ENCODE assay signal across 21 mouse cellular contexts in the genomic region with DNA sequence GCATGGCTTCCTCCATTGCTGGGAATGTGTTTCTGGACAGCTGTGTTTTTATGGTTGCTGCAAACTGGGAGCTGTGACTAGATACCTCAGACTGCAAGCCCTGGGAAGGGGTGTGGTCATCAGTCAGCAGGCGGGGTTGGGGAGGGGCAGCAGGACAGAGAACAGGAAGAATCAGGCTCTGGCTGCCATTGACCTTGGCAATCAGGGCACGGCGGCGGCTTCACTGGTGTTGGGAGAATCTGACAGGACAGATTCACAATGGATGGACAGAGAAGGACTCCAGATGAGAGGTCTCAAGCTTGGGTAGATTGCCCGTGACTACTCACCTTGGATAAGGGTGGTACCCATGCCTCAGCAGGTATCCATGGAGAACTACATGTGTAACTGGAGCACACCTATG.
DNase-seq lines count a peak whose midpoint lies in the region; ATAC-seq and TF ChIP-seq lines count a peak whose summit lies in the region.
"Had no signal": no experiment of that assay in that cellular context is flagged by ENCODE, and none has a peak within 500 bp of the region (broad histone marks: within the 10 kb centered on the region; RNA-seq: fewer than 3 reads in every experiment).

No protein-coding gene starts in this region.

- ATAC-seq in hindbrain, embryonic 13.5 days (ENCODE audit: low FRiP score), result no peak; the same call in 1 of the 2 replicates
- no peak for ATAC-seq in hindbrain, embryonic 16.5 days
- ATAC-seq in midbrain, embryonic 13.5 days, result 0 out of 2 replicates have a peak, but pooled peaks have one; percentile 19
- no peak for ATAC-seq in midbrain, embryonic 14.5 days (ENCODE audit: low FRiP score, low TSS enrichment)
- ATAC-seq: forebrain, embryonic 15.5 days; intestine, embryonic 16.5 days; Patski had no signal

- TF ChIP-seq EP300 in ES-Bruce4 (IDR thresholded peaks at IDR 0.05; ENCODE audit: insufficient read depth, low read depth, low read length), result peak; percentile 60; the same call in 1 of the 2 replicates

- peak overlapping the region; percentile 70 for H3K27ac ChIP-seq in hindbrain, embryonic 13.5 days
- no peak overlapping the region for H3K27ac ChIP-seq in hindbrain, embryonic 16.5 days (ENCODE audit: low read depth, low read length)
- no peak overlapping the region for H3K27ac ChIP-seq in midbrain, embryonic 13.5 days
- no peak overlapping the region for H3K27ac ChIP-seq in midbrain, embryonic 14.5 days (replicated peaks; ENCODE audit: low read depth, low read length)
- no peak overlapping the region for H3K27ac ChIP-seq in ES-Bruce4 (ENCODE audit: insufficient read depth, low read length)
- H3K27ac ChIP-seq: embryonic facial prominence, embryonic 12.5 days; forebrain, embryonic 15.5 days; heart, embryonic 15.5 days had no signal

- no peaks in the 10 kb centered on the region for H3K36me3 ChIP-seq in hindbrain, embryonic 13.5 days
- no peaks in the 10 kb centered on the region for H3K36me3 ChIP-seq in hindbrain, embryonic 16.5 days (ENCODE audit: control insufficient read depth, insufficient read depth, low read length)
- H3K36me3 ChIP-seq in midbrain, embryonic 13.5 days, result no peaks in the 10 kb centered on the region
- H3K36me3 ChIP-seq in midbrain, embryonic 14.5 days (ENCODE audit: control insufficient read depth, insufficient read depth, low read length), result no peaks in the 10 kb centered on the region
- H3K36me3 ChIP-seq in ES-Bruce4 (ENCODE audit: control insufficient read depth, insufficient read depth, low read length, poor library complexity, severe bottlenecking), result no peaks in the 10 kb centered on the region
- H3K36me3 ChIP-seq: embryonic facial prominence, embryonic 12.5 days; forebrain, embryonic 15.5 days; heart, embryonic 15.5 days had no signal

- H3K4me3 ChIP-seq in hindbrain, embryonic 13.5 days, result no peak overlapping the region
- H3K4me3 ChIP-seq in hindbrain, embryonic 16.5 days (ENCODE audit: low read length), result no peak overlapping the region
- no peak overlapping the region for H3K4me3 ChIP-seq in midbrain, embryonic 13.5 days (replicated peaks)
- no peak overlapping the region for H3K4me3 ChIP-seq in midbrain, embryonic 14.5 days (replicated peaks; ENCODE audit: low read depth, low read length)
- no peak overlapping the region for H3K4me3 ChIP-seq in ES-Bruce4 (ENCODE audit: low read depth, low read length)
- H3K4me3 ChIP-seq: embryonic facial prominence, embryonic 12.5 days; forebrain, embryonic 15.5 days; heart, embryonic 15.5 days had no signal

- no peak for TF ChIP-seq POLR2A in ES-Bruce4 (IDR thresholded peaks at IDR 0.05; ENCODE audit: insufficient read depth, low read length)

- H3K9ac ChIP-seq in hindbrain, embryonic 13.5 days, result no peak overlapping the region
- H3K9ac ChIP-seq in hindbrain, embryonic 16.5 days (ENCODE audit: low read depth, low read length), result no peak overlapping the region
- H3K9ac ChIP-seq in midbrain, embryonic 13.5 days (replicated peaks), result no peak overlapping the region
- H3K9ac ChIP-seq in midbrain, embryonic 14.5 days (replicated peaks; ENCODE audit: low read length), result no peak overlapping the region
- no peak overlapping the region for H3K9ac ChIP-seq in ES-Bruce4 (ENCODE audit: low read depth, poor library complexity, severe bottlenecking)
- H3K9ac ChIP-seq: embryonic facial prominence, embryonic 12.5 days; forebrain, embryonic 15.5 days; heart, embryonic 15.5 days had no signal

- no peak for DNase-seq in midbrain, embryonic 14.5 days
- peak; percentile 84 for DNase-seq in ZHBTc4 (ENCODE audit: low read depth, low spot score)
- no peak for DNase-seq in layer of hippocampus, postnatal 25 days (ENCODE audit: extremely low spot score in 1 of 2, low spot score in 1 of 2)
- no peak for DNase-seq in spleen, adult 12 weeks (ENCODE audit: low spot score)
- DNase-seq: adrenal gland, adult 8-10 months; adrenal gland, postnatal 36 days; cerebellum, adult 2 months; cerebellum, postnatal 14 days; gastrocnemius, postnatal 10 days; heart, adult 18-20 months; heart, postnatal 14 days had no signal

- TF ChIP-seq CTCF in ES-Bruce4 (IDR thresholded peaks at IDR 0.05; ENCODE audit: low read depth, low read length), result no peak

- H3K9me3 ChIP-seq in hindbrain, embryonic 13.5 days, result no peaks in the 10 kb centered on the region
- H3K9me3 ChIP-seq in hindbrain, embryonic 16.5 days (ENCODE audit: control insufficient read depth, low read length), result no peaks in the 10 kb centered on the region
- H3K9me3 ChIP-seq in midbrain, embryonic 13.5 days, result no peaks in the 10 kb centered on the region
- H3K9me3 ChIP-seq in midbrain, embryonic 14.5 days (ENCODE audit: control insufficient read depth, low read length), result no peaks in the 10 kb centered on the region
- no peaks in the 10 kb centered on the region for H3K9me3 ChIP-seq in ES-Bruce4 (replicated peaks; ENCODE audit: control insufficient read depth, insufficient read depth, low read length, poor library complexity, severe bottlenecking)
- H3K9me3 ChIP-seq: embryonic facial prominence, embryonic 12.5 days; forebrain, embryonic 15.5 days; heart, embryonic 15.5 days had no signal

- H3K4me1 ChIP-seq in hindbrain, embryonic 13.5 days (replicated peaks), result peaks cover 41% of the 10 kb centered on the region
- H3K4me1 ChIP-seq in hindbrain, embryonic 16.5 days (ENCODE audit: control insufficient read depth, insufficient read depth, low read depth, low read length), result peaks cover 19% of the 10 kb centered on the region
- peaks cover 43% of the 10 kb centered on the region for H3K4me1 ChIP-seq in midbrain, embryonic 13.5 days (replicated peaks)
- peaks cover 16% of the 10 kb centered on the region for H3K4me1 ChIP-seq in midbrain, embryonic 14.5 days (ENCODE audit: control insufficient read depth, insufficient read depth, low read length)
- no peaks in the 10 kb centered on the region for H3K4me1 ChIP-seq in ES-Bruce4 (ENCODE audit: control insufficient read depth, insufficient read depth, low read length)
- H3K4me1 ChIP-seq: embryonic facial prominence, embryonic 12.5 days; heart, embryonic 15.5 days had no signal

- 83% methylated on average over 5 of the region's 5 CpGs for whole genome bisulfite sequencing in hindbrain, embryonic 13.5 days
- 85% methylated on average over 5 of the region's 5 CpGs for WGBS in hindbrain, embryonic 16.5 days
- WGBS in midbrain, embryonic 13.5 days, result 84% methylated on average over 5 of the region's 5 CpGs
- WGBS in midbrain, embryonic 14.5 days, result 87% methylated on average over 5 of the region's 5 CpGs

- no peak overlapping the region for H3K4me2 ChIP-seq in hindbrain, embryonic 13.5 days
- H3K4me2 ChIP-seq in hindbrain, embryonic 16.5 days (ENCODE audit: low read length), result no peak overlapping the region
- no peak overlapping the region for H3K4me2 ChIP-seq in midbrain, embryonic 13.5 days (replicated peaks)
- H3K4me2 ChIP-seq in midbrain, embryonic 14.5 days (ENCODE audit: low read length), result no peak overlapping the region
- H3K4me2 ChIP-seq: embryonic facial prominence, embryonic 12.5 days; forebrain, embryonic 15.5 days; heart, embryonic 11.5 days; heart, embryonic 15.5 days had no signal

- H3K27me3 ChIP-seq in hindbrain, embryonic 13.5 days, result peaks cover 9% of the 10 kb centered on the region; the same call in 1 of the 2 replicates
- no peaks in the 10 kb centered on the region for H3K27me3 ChIP-seq in hindbrain, embryonic 16.5 days (replicated peaks; ENCODE audit: control insufficient read depth, insufficient read depth, low read length)
- H3K27me3 ChIP-seq in midbrain, embryonic 13.5 days, result peaks cover 12% of the 10 kb centered on the region; the same call in 1 of the 2 replicates
- H3K27me3 ChIP-seq in midbrain, embryonic 14.5 days (ENCODE audit: control insufficient read depth, insufficient read depth, low read length), result no peaks in the 10 kb centered on the region
- no peaks in the 10 kb centered on the region for H3K27me3 ChIP-seq in ES-Bruce4 (ENCODE audit: control insufficient read depth, insufficient read depth, low read length, poor library complexity, severe bottlenecking)
- H3K27me3 ChIP-seq: heart, embryonic 15.5 days; Patski had no signal
